ENCODE assay signal across 15 mouse cellular contexts in the genomic region with DNA sequence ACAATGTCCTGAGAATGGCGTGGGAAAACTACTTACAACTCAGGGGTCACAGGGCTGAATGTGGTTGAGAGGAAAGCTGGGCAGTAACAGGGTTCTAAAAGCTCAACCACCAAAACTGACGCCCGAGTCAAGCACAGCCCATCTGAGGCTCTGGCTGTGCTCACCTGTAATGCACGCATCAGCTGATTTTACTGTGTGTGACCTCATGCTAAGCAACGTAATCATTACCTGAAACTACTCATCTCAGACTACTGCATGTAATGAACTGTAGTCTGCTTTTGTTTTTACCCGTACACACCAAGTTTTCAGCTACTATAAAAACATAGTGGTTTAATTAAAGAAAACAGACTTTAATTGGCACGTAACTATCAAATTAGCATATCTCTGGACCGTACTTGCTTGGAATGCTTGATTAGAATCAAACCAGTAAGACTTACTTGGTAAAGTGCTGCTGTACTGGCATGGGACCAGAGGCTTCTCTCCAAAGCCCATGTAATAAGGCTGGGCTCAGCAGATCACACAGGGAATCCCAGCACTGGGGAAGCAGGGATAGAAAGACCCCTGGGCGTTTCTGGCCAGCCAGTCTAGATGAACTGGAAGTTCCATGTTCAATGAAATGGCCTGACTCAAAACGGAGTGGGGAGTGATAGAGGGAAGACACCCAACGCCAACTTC. TPM values are rescaled to one million over a fixed set of nuclear protein-coding genes. Genes with fewer than 3 reads are reported as not detected.
A peak's percentile ranks its signal among the peaks of the same experiment; 100 is the strongest.
DNase-seq lines count a peak whose midpoint lies in the region; ATAC-seq lines count a peak whose summit lies in the region.
"Had no signal": no experiment of that assay in that cellular context is flagged by ENCODE, and none has a peak within 500 bp of the region (broad histone marks: within the 10 kb centered on the region; RNA-seq: fewer than 3 reads in every experiment).

No protein-coding gene starts in this region.

- no peaks in the 10 kb centered on the region for H3K27me3 ChIP-seq in embryonic facial prominence, embryonic 14.5 days (replicated peaks; ENCODE audit: control insufficient read depth, insufficient read depth, low read length)
- H3K27me3 ChIP-seq in embryonic facial prominence, embryonic 10.5 days (replicated peaks; ENCODE audit: low read depth, poor library complexity, severe bottlenecking): no peaks in the 10 kb centered on the region
- no peaks in the 10 kb centered on the region for H3K27me3 ChIP-seq in megakaryocyte, embryonic 14.5 days (replicated peaks)
- no peaks in the 10 kb centered on the region for H3K27me3 ChIP-seq in forebrain, embryonic 14.5 days (replicated peaks; ENCODE audit: control insufficient read depth, insufficient read depth, low read length)
- no peaks in the 10 kb centered on the region for H3K27me3 ChIP-seq in midbrain, embryonic 15.5 days (replicated peaks)
- H3K27me3 ChIP-seq: embryonic facial prominence, embryonic 13.5 days; limb, embryonic 13.5 days had no signal

- H3K4me3 ChIP-seq in embryonic facial prominence, embryonic 14.5 days (ENCODE audit: low read depth, low read length): no peak overlapping the region
- no peak overlapping the region for H3K4me3 ChIP-seq in embryonic facial prominence, embryonic 10.5 days
- H3K4me3 ChIP-seq in megakaryocyte, embryonic 14.5 days (replicated peaks): peak overlapping the region; percentile 64
- H3K4me3 ChIP-seq in forebrain, embryonic 14.5 days (ENCODE audit: low read depth, low read length): no peak overlapping the region
- H3K4me3 ChIP-seq in midbrain, embryonic 15.5 days: no peak overlapping the region
- H3K4me3 ChIP-seq: embryonic facial prominence, embryonic 13.5 days; limb, embryonic 13.5 days; myocyte had no signal

- H3K36me3 ChIP-seq in embryonic facial prominence, embryonic 14.5 days (ENCODE audit: control insufficient read depth, insufficient read depth, low read length): peaks cover 3% of the 10 kb centered on the region; the same call in 1 of the 2 replicates
- peaks cover 10% of the 10 kb centered on the region for H3K36me3 ChIP-seq in embryonic facial prominence, embryonic 10.5 days (replicated peaks)
- H3K36me3 ChIP-seq in megakaryocyte, embryonic 14.5 days (replicated peaks; ENCODE audit: low read length): peaks cover 34% of the 10 kb centered on the region
- H3K36me3 ChIP-seq in forebrain, embryonic 14.5 days (ENCODE audit: control insufficient read depth, insufficient read depth, low read length): peaks cover 6% of the 10 kb centered on the region; the same call in 1 of the 2 replicates
- H3K36me3 ChIP-seq in midbrain, embryonic 15.5 days (replicated peaks): 0 out of 2 replicates have a peak, but pooled peaks cover 4% of the 10 kb centered on the region
- H3K36me3 ChIP-seq: embryonic facial prominence, embryonic 13.5 days had no signal

- 72% methylated on average over 11 of the region's 11 CpGs for WGBS in embryonic facial prominence, embryonic 14.5 days
- 73% methylated on average over 11 of the region's 11 CpGs for WGBS in embryonic facial prominence, embryonic 10.5 days
- WGBS in forebrain, embryonic 14.5 days: 24% methylated on average over 11 of the region's 11 CpGs
- WGBS in midbrain, embryonic 15.5 days: 54% methylated on average over 11 of the region's 11 CpGs

- H3K4me1 ChIP-seq in embryonic facial prominence, embryonic 14.5 days (ENCODE audit: control insufficient read depth, insufficient read depth, low read length): peaks cover 3% of the 10 kb centered on the region; the same call in 1 of the 2 replicates
- H3K4me1 ChIP-seq in embryonic facial prominence, embryonic 10.5 days: peaks cover 14% of the 10 kb centered on the region
- H3K4me1 ChIP-seq in megakaryocyte, embryonic 14.5 days: peaks cover 87% of the 10 kb centered on the region
- H3K4me1 ChIP-seq in forebrain, embryonic 14.5 days (ENCODE audit: control insufficient read depth, insufficient read depth, low read length): peaks cover 17% of the 10 kb centered on the region
- peaks cover 20% of the 10 kb centered on the region for H3K4me1 ChIP-seq in midbrain, embryonic 15.5 days

- no peak for ATAC-seq in embryonic facial prominence, embryonic 14.5 days (ENCODE audit: low read depth)
- ATAC-seq in megakaryocyte, adult 5-6 weeks (ENCODE audit: poor library complexity, severe bottlenecking): no peak
- peak; percentile 90 for ATAC-seq in forebrain, embryonic 14.5 days
- ATAC-seq in midbrain, embryonic 15.5 days (replicated peaks): peak; percentile 46; the same call in 1 of the 2 replicates

- no peak overlapping the region for H3K27ac ChIP-seq in embryonic facial prominence, embryonic 14.5 days (replicated peaks; ENCODE audit: low read depth, low read length)
- H3K27ac ChIP-seq in embryonic facial prominence, embryonic 10.5 days (replicated peaks): no peak overlapping the region
- no peak overlapping the region; the same call in 1 of the 2 replicates for H3K27ac ChIP-seq in forebrain, embryonic 14.5 days (ENCODE audit: low read depth, low read length)
- H3K27ac ChIP-seq in midbrain, embryonic 15.5 days: no peak overlapping the region
- H3K27ac ChIP-seq: embryonic facial prominence, embryonic 13.5 days; limb, embryonic 13.5 days had no signal

- no peaks in the 10 kb centered on the region for H3K9me3 ChIP-seq in embryonic facial prominence, embryonic 14.5 days (ENCODE audit: control insufficient read depth, low read length)
- H3K9me3 ChIP-seq in embryonic facial prominence, embryonic 10.5 days: no peaks in the 10 kb centered on the region
- no peaks in the 10 kb centered on the region for H3K9me3 ChIP-seq in megakaryocyte, embryonic 14.5 days
- H3K9me3 ChIP-seq in forebrain, embryonic 14.5 days (replicated peaks; ENCODE audit: control insufficient read depth, low read length): no peaks in the 10 kb centered on the region
- no peaks in the 10 kb centered on the region for H3K9me3 ChIP-seq in midbrain, embryonic 15.5 days
- H3K9me3 ChIP-seq: embryonic facial prominence, embryonic 13.5 days; limb, embryonic 13.5 days had no signal

- H3K4me2 ChIP-seq in embryonic facial prominence, embryonic 14.5 days (ENCODE audit: low read depth, low read length): no peak overlapping the region
- H3K4me2 ChIP-seq in forebrain, embryonic 14.5 days (ENCODE audit: low read length): peak overlapping the region; percentile 12; the same call in 1 of the 2 replicates
- no peak overlapping the region for H3K4me2 ChIP-seq in midbrain, embryonic 15.5 days
- H3K4me2 ChIP-seq: embryonic facial prominence, embryonic 13.5 days; limb, embryonic 13.5 days had no signal

- no peak overlapping the region for H3K9ac ChIP-seq in embryonic facial prominence, embryonic 14.5 days (ENCODE audit: low read depth, low read length)
- no peak overlapping the region for H3K9ac ChIP-seq in forebrain, embryonic 14.5 days (ENCODE audit: low read length)
- H3K9ac ChIP-seq in midbrain, embryonic 15.5 days: no peak overlapping the region
- H3K9ac ChIP-seq: embryonic facial prominence, embryonic 13.5 days; limb, embryonic 13.5 days had no signal

- peak; percentile 21 for DNase-seq in embryonic facial prominence, embryonic 14.5 days (ENCODE audit: low spot score)
- DNase-seq in embryonic facial prominence, embryonic 10.5 days (ENCODE audit: low spot score): no peak
- peak; percentile 84 for DNase-seq in forebrain, embryonic 14.5 days (ENCODE audit: low spot score)
- DNase-seq in liver: no peak
- DNase-seq in natural killer cell, adult 2 months (ENCODE audit: low spot score in 2 of 2): no peak
- DNase-seq: adrenal gland, adult 2 months; cerebellum, adult 11-12 months; gastrocnemius, postnatal 25 days; layer of hippocampus, adult 9-11 months had no signal

RNA-seq across cellular contexts. Expression of a gene that starts 22.2 kb away (rescaled TPM):
- polyA plus RNA-seq in embryonic facial prominence, embryonic 14.5 days (2014; fragmentation: Nextera tagmentation; extraction: Ambion mirVana): 26.1 and 30.0 TPM in 2 replicates
- 22.6 and 25.6 TPM in 2 replicates for polyA plus RNA-seq in embryonic facial prominence, embryonic 10.5 days (2016; fragmentation: Nextera tagmentation; extraction: Ambion mirVana)
- 20.9 and 34.8 TPM in 2 replicates for polyA plus RNA-seq in megakaryocyte, embryonic 14.5 days (2012; ENCODE audit: insufficient read depth, low replicate concordance)
- total RNA-seq in megakaryocyte, adult 5-6 weeks (2015): 86.4 and 89.9 TPM in 2 replicates
- total RNA-seq in megakaryocyte, adult 5-6 weeks (2017): 35.2 and 48.5 TPM in 2 replicates
- 31.3 and 35.5 TPM in 2 replicates for polyA plus RNA-seq in forebrain, embryonic 14.5 days (2014; fragmentation: Nextera tagmentation; extraction: Ambion mirVana)
- polyA plus RNA-seq in midbrain, embryonic 15.5 days (2015; fragmentation: Nextera tagmentation; extraction: Ambion mirVana): 22.8 and 25.7 TPM in 2 replicates

Comparison
In these comparisons a context has a peak if more than half of its experiments do, and no peak if none do; other contexts are left out.
1. DNase-seq: peak in embryonic facial prominence, embryonic 14.5 days (single experiment) and forebrain, embryonic 14.5 days (single experiment); none in embryonic facial prominence, embryonic 10.5 days (single experiment), liver (single experiment) and natural killer cell, adult 2 months (0 of 2).
2. ATAC-seq: peak in forebrain, embryonic 14.5 days (single experiment) and midbrain, embryonic 15.5 days (single experiment); none in embryonic facial prominence, embryonic 14.5 days (single experiment) and megakaryocyte, adult 5-6 weeks (single experiment).